Mouse (Mus musculus) MEL (cell line): ENCODE results near the gene Gpr161.

Experiments
- E2F4 ChIP-seq: IDR thresholded peaks from 2 replicates; pipeline ENCODE4 v1.6.1; 2011; ENCODE audit warnings: low read depth, low read length, improper control_type of control experiment, borderline replicate concordance
- ETS1 ChIP-seq: IDR thresholded peaks from 2 replicates; pipeline ENCODE4 v1.6.1; 2012; ENCODE audit warnings: low read depth, mild to moderate bottlenecking, inconsistent platforms, low read length, improper control_type of control experiment, moderate library complexity
- KAT2A ChIP-seq: conservative IDR thresholded peaks from 2 replicates; pipeline ENCODE4 v1.6.1; 2012; ENCODE audit warnings: low read depth, low read length, improper control_type of control experiment, inconsistent platforms
- MAFK ChIP-seq: IDR thresholded peaks from 2 replicates; pipeline ENCODE4 v1.6.1; 2011; ENCODE audit warnings: low read depth, mild to moderate bottlenecking, low read length, improper control_type of control experiment, borderline replicate concordance
- MAX ChIP-seq: IDR thresholded peaks from 2 replicates; pipeline ENCODE4 v1.6.1; 2011; ENCODE audit warnings: low read length, improper control_type of control experiment
- MYC ChIP-seq: IDR thresholded peaks from 2 replicates; pipeline ENCODE4 v1.6.1; 2011; ENCODE audit warnings: low read depth, mild to moderate bottlenecking, low read length, improper control_type of control experiment, moderate library complexity
- POLR2A ChIP-seq, 2 experiments: IDR thresholded peaks; 2 replicates each; pipeline ENCODE4 v1.6.1; 2011 to 2012; ENCODE audit warnings: low read length in 2 of 2, mild to moderate bottlenecking in 2 of 2, control low read depth in 1 of 2, improper control_type of control experiment in 1 of 2, low read depth in 1 of 2, moderate library complexity in 1 of 2; ENCODE audit not compliant: control insufficient read depth in 1 of 2, insufficient read depth in 1 of 2, poor library complexity in 1 of 2
- POLR2AphosphoS5 ChIP-seq: IDR thresholded peaks from 2 replicates; pipeline ENCODE4 v1.6.1; 2012; ENCODE audit warnings: low read depth, borderline replicate concordance, mild to moderate bottlenecking, inconsistent platforms, low read length, moderate library complexity, mixed read lengths
- UBTF ChIP-seq: IDR thresholded peaks from 2 replicates; pipeline ENCODE4 v1.6.1; 2012; ENCODE audit warnings: low read depth, mild to moderate bottlenecking, inconsistent platforms, low read length, improper control_type of control experiment, moderate library complexity, borderline replicate concordance; ENCODE audit not compliant: insufficient read depth
- ZC3H11A ChIP-seq: IDR thresholded peaks from 2 replicates; pipeline ENCODE4 v1.6.1; 2012; ENCODE audit warnings: low read depth, mild to moderate bottlenecking, inconsistent platforms, low read length, improper control_type of control experiment

DNA sequence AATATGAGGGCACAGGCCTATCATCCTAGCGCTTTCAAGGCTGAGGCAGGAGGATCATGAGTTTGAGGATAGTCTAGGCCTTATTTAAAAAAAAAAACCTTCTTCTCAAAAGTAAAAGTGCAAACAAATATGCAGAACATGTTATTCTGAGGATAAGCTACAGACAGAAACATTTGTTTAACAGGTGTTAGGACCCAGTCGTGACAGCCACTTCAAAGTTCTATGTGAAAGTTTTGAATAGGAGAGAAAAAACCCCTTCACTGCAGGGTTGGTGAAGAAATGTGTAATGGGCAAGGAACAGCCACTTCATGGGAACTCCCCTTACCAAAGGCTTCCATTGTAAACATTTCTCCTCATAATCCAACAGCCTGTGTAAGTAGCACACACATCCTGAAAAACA is 45.0 kb upstream of the Gpr161 start:
- TF ChIP-seq POLR2A (IDR thresholded peaks at IDR 0.05; ENCODE audit: control insufficient read depth in 1 of 2, insufficient read depth in 1 of 2, low read depth in 1 of 2, low read length in 2 of 2, poor library complexity in 1 of 2) (no peak), POLR2AphosphoS5 (no peak), MAX (no peak), UBTF (no peak), ETS1 (no peak), MYC (no peak), MAFK (no peak), KAT2A (no peak), E2F4 (no peak), ZC3H11A (no peak)
